Comparison of ENCODE assay signal across 27 mouse cellular contexts in genomic region chr6:88083095-88083494, GRCm38 (mm10).
"Had no signal": no experiment of that assay in that cellular context is flagged by ENCODE, and none has a peak within 500 bp of the region (broad histone marks: within the 10 kb centered on the region; RNA-seq: fewer than 3 reads in every experiment).

No protein-coding gene starts in this region.

- ATAC-seq: hindbrain, postnatal 0 days; intestine, embryonic 15.5 days; intestine, postnatal 0 days had no signal

- H3K9me3 ChIP-seq: heart, embryonic 10.5 days; heart, embryonic 12.5 days; heart, embryonic 13.5 days; heart, embryonic 15.5 days; hindbrain, embryonic 10.5 days; hindbrain, embryonic 12.5 days; hindbrain, embryonic 13.5 days; hindbrain, embryonic 15.5 days; intestine, embryonic 15.5 days; kidney, embryonic 15.5 days had no signal

- H3K36me3 ChIP-seq: heart, embryonic 12.5 days; hindbrain, embryonic 13.5 days; hindbrain, embryonic 15.5 days; intestine, embryonic 15.5 days had no signal

- DNase-seq: heart, postnatal 14 days; heart, postnatal 36 days; heart, postnatal 4 days; kidney, adult 11 months; kidney, adult 18-20 months; kidney, adult 2 months; kidney, adult 8-10 months; kidney, adult 9 months; kidney, postnatal 10 days; kidney, postnatal 14 days; kidney, postnatal 25 days; kidney, postnatal 36 days; kidney, postnatal 4 days; layer of hippocampus, adult 9-11 months; layer of hippocampus, postnatal 36 days had no signal

- H3K27ac ChIP-seq: heart, embryonic 15.5 days; hindbrain, embryonic 12.5 days; hindbrain, embryonic 13.5 days; hindbrain, embryonic 15.5 days; hindbrain, postnatal 0 days; intestine, embryonic 15.5 days had no signal

- H3K27me3 ChIP-seq: heart, embryonic 15.5 days; intestine, embryonic 15.5 days had no signal

- H3K9ac ChIP-seq: heart, embryonic 12.5 days; heart, embryonic 13.5 days; heart, embryonic 15.5 days; hindbrain, embryonic 12.5 days; hindbrain, embryonic 13.5 days; hindbrain, embryonic 15.5 days; intestine, embryonic 15.5 days had no signal

- H3K4me3 ChIP-seq: intestine, embryonic 15.5 days had no signal
